Mouse (Mus musculus) testis, adult 2 months (tissue): ENCODE data around the gene Mlh3.

ENCODE experiments used
- CTCF ChIP-seq: fragments of 200-500 bp; IDR thresholded peaks from 2 replicates; pipeline ENCODE4 v1.5.1; 2012; ENCODE audit warnings: low read depth, mild to moderate bottlenecking, inconsistent platforms, low read length, moderate library complexity; ENCODE audit not compliant: control insufficient read depth, insufficient read depth, insufficient replicate concordance
- POLR2A ChIP-seq: fragments of 200-500 bp; IDR thresholded peaks from 2 replicates; pipeline ENCODE4 v1.6.1; 2012; ENCODE audit warnings: low read depth, mild to moderate bottlenecking, inconsistent platforms, low read length, moderate library complexity; ENCODE audit not compliant: control insufficient read depth

DNA sequence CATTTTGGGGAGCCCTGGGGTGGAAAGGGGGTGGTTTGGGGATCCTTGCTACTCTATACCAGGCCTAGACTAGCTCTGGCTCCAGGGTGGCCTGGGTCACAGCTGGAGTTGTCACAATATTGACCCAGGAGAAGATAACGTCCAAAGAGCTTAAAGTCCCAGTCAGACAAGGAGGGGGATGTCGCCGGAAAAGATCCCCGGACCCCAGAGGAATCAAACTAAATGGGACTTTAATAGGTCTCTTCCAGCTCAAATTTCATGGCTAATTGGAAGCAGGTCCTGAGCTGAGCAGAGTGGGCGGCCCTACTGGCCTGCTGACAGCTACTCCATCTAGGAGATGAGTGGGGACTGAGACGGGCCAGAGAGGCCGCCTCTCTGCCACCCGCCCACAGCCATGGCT, 72.5 kb downstream of the Mlh3 start:
- no peak for TF ChIP-seq POLR2A
- no peak for TF ChIP-seq CTCF
